Mouse (Mus musculus) G1E (cell line): ENCODE results near the gene Cnst. TPM values are rescaled to one million over a fixed set of nuclear protein-coding genes. Genes with fewer than 3 reads are reported as not detected.

Source experiments
- ATAC-seq: 2 replicates; pipeline ENCODE4 v1.8.0; 2016; ENCODE audit warnings: mild to moderate bottlenecking; ENCODE audit not compliant: insufficient number of reproducible peaks, poor library complexity, low FRiP score, severe bottlenecking; ENCODE audit errors: extremely low read depth
- DNase-seq: peaks from one replicate; pipeline ENCODE4 v3.0.0; 2012; ENCODE audit warnings: low spot score
- H3K27me3 ChIP-seq: 2 replicates; pipeline ENCODE4 v1.6.1; 2012; ENCODE audit warnings: mild to moderate bottlenecking, low read length, inconsistent platforms; ENCODE audit not compliant: insufficient read depth
- H3K36me3 ChIP-seq: replicated peaks from 2 replicates; pipeline ENCODE3; 2012; ENCODE audit warnings: mild to moderate bottlenecking, inconsistent platforms
- H3K4me1 ChIP-seq: 2 replicates; pipeline ENCODE4 v1.6.1; 2012; ENCODE audit warnings: low read depth, low read length, inconsistent platforms, mixed read lengths; ENCODE audit not compliant: insufficient read depth
- H3K4me3 ChIP-seq: 2 replicates; pipeline ENCODE4 v1.5.1; 2012; ENCODE audit warnings: low read depth, mild to moderate bottlenecking, inconsistent platforms, low read length, moderate library complexity, mixed read lengths
- H3K9me3 ChIP-seq: replicated peaks from 2 replicates; pipeline ENCODE4 v1.6.1; 2012; ENCODE audit warnings: inconsistent platforms
- CTCF ChIP-seq: IDR thresholded peaks from 2 replicates; pipeline ENCODE4 v1.5.1; 2012; ENCODE audit warnings: low read depth, low read length, inconsistent platforms, mixed read lengths
- GATA1 ChIP-seq: IDR thresholded peaks from 2 replicates; pipeline ENCODE4 v1.6.1; 2012; ENCODE audit warnings: borderline replicate concordance, low read length, inconsistent platforms, mixed read lengths
- GATA2 ChIP-seq: IDR thresholded peaks from 2 replicates; pipeline ENCODE4 v1.6.1; 2012; ENCODE audit warnings: low read depth, low read length, inconsistent platforms, borderline replicate concordance
- POLR2AphosphoS5 ChIP-seq: IDR thresholded peaks from 2 replicates; pipeline ENCODE4 v1.6.1; 2012; ENCODE audit warnings: low read depth, low read length, inconsistent platforms; ENCODE audit not compliant: insufficient replicate concordance
- TAL1 ChIP-seq: conservative IDR thresholded peaks from 2 replicates; pipeline ENCODE4 v1.6.1; 2012; ENCODE audit warnings: low read depth, low read length, inconsistent platforms, mixed read lengths
- polyA plus RNA-seq: library from polyadenylated mRNA; stranded (reverse); fragments of >175 nt; gene quantifications from 2 replicates; pipeline ENCODE4 v1.2.3, GENCODE M21; 2012
- total RNA-seq, 2 experiments: library from RNA; stranded (forward) in 1 of 2; stranded (reverse) in 1 of 2; fragments of 200-1000 nt in 1 of 2; fragments of >200 nt in 1 of 2; fragmentation: Nextera tagmentation in 1 of 2; gene quantifications; 2 replicates each; pipeline ENCODE4 v1.2.3; 2014 to 2017

Gene Cnst
- total and polyA plus RNA-seq, 3 experiments: 14.4 to 32.9 (median 27.1) TPM

GRCm38 (mm10) chr1:179563211-179563610 is 17.0 kb downstream of the Cnst start:
- H3K9me3 ChIP-seq: no peaks in the 10 kb centered on the region
- no peak for DNase-seq
- H3K4me1 ChIP-seq: peaks cover 66% of the 10 kb centered on the region

GRCm38 (mm10) chr1:179563926-179564325 is 17.8 kb downstream of the Cnst start:
- H3K27me3 ChIP-seq: no peaks in the 10 kb centered on the region
- no peaks in the 10 kb centered on the region for H3K9me3 ChIP-seq
- H3K4me1 ChIP-seq: peaks cover 68% of the 10 kb centered on the region
- DNase-seq (no peak), ATAC-seq (no peak)
- H3K4me3 ChIP-seq: no peak overlapping the region
- peaks cover 45% of the 10 kb centered on the region for H3K36me3 ChIP-seq
- no peak for TF ChIP-seq POLR2AphosphoS5
- no peak for TF ChIP-seq TAL1
- no peak for TF ChIP-seq CTCF
- no peak for TF ChIP-seq GATA1
- no peak for TF ChIP-seq GATA2

More at GRCm38 (mm10) chr1:179563211-179563610, 17.0 kb downstream of the Cnst start:
- TF ChIP-seq TAL1 (no peak), CTCF (no peak), POLR2AphosphoS5 (no peak), GATA1 (no peak), GATA2 (no peak)
- Histone ChIP-seq H3K36me3 (peaks cover 49% of the 10 kb centered on the region), H3K4me3 (no peak overlapping the region), H3K27me3 (no peaks in the 10 kb centered on the region)
- ATAC-seq: no peak

- TF ChIP-seq TAL1 (no peak), CTCF (no peak), GATA2 (no peak), POLR2AphosphoS5 (no peak), GATA1 (no peak)
- no peak for DNase-seq
- Histone ChIP-seq H3K4me3 (no peak overlapping the region; the same call in 1 of the 2 replicates), H3K27me3 (no peaks in the 10 kb centered on the region), H3K4me1 (peaks cover 80% of the 10 kb centered on the region), H3K9me3 (no peaks in the 10 kb centered on the region), H3K36me3 (peaks cover 34% of the 10 kb centered on the region)
- no peak for ATAC-seq
Measured at GRCm38 (mm10) chr1:179567558-179567957, 21.4 kb downstream of the Cnst start.

- H3K9me3 ChIP-seq: no peaks in the 10 kb centered on the region
- peak overlapping the region; percentile 36; the same call in 1 of the 2 replicates for H3K4me3 ChIP-seq
- DNase-seq (no peak), ATAC-seq (peak; percentile 84)
- H3K36me3 ChIP-seq: peaks cover 31% of the 10 kb centered on the region
- TF ChIP-seq TAL1 (peak; percentile 55), GATA2 (no peak)
- peaks cover 79% of the 10 kb centered on the region for H3K4me1 ChIP-seq
- H3K27me3 ChIP-seq: no peaks in the 10 kb centered on the region
Measured at GRCm38 (mm10) chr1:179568690-179569398, 22.7 kb downstream of the Cnst start.

- H3K9me3 ChIP-seq: no peaks in the 10 kb centered on the region
- peaks cover 84% of the 10 kb centered on the region for H3K4me1 ChIP-seq
- no peak overlapping the region for H3K4me3 ChIP-seq
- TF ChIP-seq GATA2 (no peak), TAL1 (no peak), POLR2AphosphoS5 (no peak), GATA1 (no peak), CTCF (no peak)
- DNase-seq: no peak
- ATAC-seq: no peak
- no peaks in the 10 kb centered on the region for H3K27me3 ChIP-seq
- H3K36me3 ChIP-seq: peaks cover 39% of the 10 kb centered on the region
Measured at GRCm38 (mm10) chr1:179570482-179570881, 24.3 kb downstream of the Cnst start.

- H3K4me3 ChIP-seq: no peak overlapping the region
- H3K4me1 ChIP-seq: peaks cover 87% of the 10 kb centered on the region
- DNase-seq: no peak
- peaks cover 42% of the 10 kb centered on the region for H3K36me3 ChIP-seq
- no peaks in the 10 kb centered on the region for H3K27me3 ChIP-seq
- no peak for ATAC-seq
- no peaks in the 10 kb centered on the region for H3K9me3 ChIP-seq
- TF ChIP-seq GATA2: no peak
- TF ChIP-seq CTCF: no peak
- no peak for TF ChIP-seq TAL1
- no peak for TF ChIP-seq GATA1
- TF ChIP-seq POLR2AphosphoS5: no peak
Measured at GRCm38 (mm10) chr1:179571686-179572085, 25.5 kb downstream of the Cnst start.
